Mouse (Mus musculus) olfactory bulb, adult 2 months (tissue): ENCODE results near the gene Avpi1.

Experiments used
- CTCF ChIP-seq: fragments of 200-500 bp; IDR thresholded peaks from 2 replicates; pipeline ENCODE4 v1.5.1; 2012; ENCODE audit warnings: low read depth, mild to moderate bottlenecking, low read length, moderate library complexity; ENCODE audit not compliant: insufficient read depth
- POLR2A ChIP-seq: fragments of 200-500 bp; IDR thresholded peaks from 2 replicates; pipeline ENCODE4 v1.6.1; 2012; ENCODE audit warnings: mild to moderate bottlenecking, low read depth, low read length, moderate library complexity; ENCODE audit not compliant: insufficient read depth

- TF ChIP-seq POLR2A, result no peak
- TF ChIP-seq CTCF, result no peak
Observed at GRCm38 (mm10) chr19:42135070-42135469, 6.2 kb upstream of the Avpi1 start.
